Mouse (Mus musculus) MEL (cell line): ENCODE results near the gene BC016579.
A peak's percentile ranks its signal among the peaks of the same experiment; 100 is the strongest.

Source experiments
- GATA1 ChIP-seq: IDR thresholded peaks from 2 replicates; pipeline ENCODE4 v1.6.1; 2011; ENCODE audit warnings: low read depth, low read length, improper control_type of control experiment
- JUND ChIP-seq: IDR thresholded peaks from 2 replicates; pipeline ENCODE4 v1.6.1; 2011; ENCODE audit warnings: low read depth, mild to moderate bottlenecking, improper control_type of control experiment, low read length
- MXI1 ChIP-seq: IDR thresholded peaks from 2 replicates; pipeline ENCODE4 v1.6.1; 2011; ENCODE audit warnings: mild to moderate bottlenecking, low read depth, low read length, improper control_type of control experiment
- POLR2A ChIP-seq, 2 experiments: IDR thresholded peaks; 2 replicates each; pipeline ENCODE4 v1.6.1; 2011 to 2012; ENCODE audit warnings: low read length in 2 of 2, mild to moderate bottlenecking in 2 of 2, control low read depth in 1 of 2, improper control_type of control experiment in 1 of 2, low read depth in 1 of 2, moderate library complexity in 1 of 2; ENCODE audit not compliant: control insufficient read depth in 1 of 2, insufficient read depth in 1 of 2, poor library complexity in 1 of 2
- ZNF384 ChIP-seq: IDR thresholded peaks from 2 replicates; pipeline ENCODE4 v1.6.1; 2012; ENCODE audit warnings: low read depth, mild to moderate bottlenecking, inconsistent platforms, low read length, improper control_type of control experiment

DNA sequence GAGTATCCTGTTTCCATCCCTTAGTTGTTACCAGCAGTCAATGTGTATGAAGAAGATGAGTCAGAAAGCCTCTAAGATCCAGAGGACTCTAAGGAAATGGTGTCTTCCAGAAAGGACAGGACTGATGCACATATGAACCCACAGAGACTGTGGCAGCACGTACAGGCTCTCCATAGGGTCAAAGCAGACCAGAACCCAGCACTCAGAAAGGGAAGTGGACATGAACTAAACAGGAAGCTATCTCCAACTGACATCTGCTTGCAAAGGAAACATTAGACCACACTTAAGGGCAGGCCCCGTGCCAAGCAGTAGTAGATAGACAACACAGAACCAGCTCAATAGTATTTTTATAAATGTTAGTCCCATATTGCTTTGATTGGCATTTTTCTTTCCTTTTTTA, 12.3 kb upstream of the BC016579 start:
- TF ChIP-seq JUND (no peak), POLR2A (IDR thresholded peaks at IDR 0.05; ENCODE audit: control insufficient read depth in 1 of 2, insufficient read depth in 1 of 2, low read depth in 1 of 2, low read length in 2 of 2, poor library complexity in 1 of 2) (no peak), MXI1 (no peak), GATA1 (peak; percentile 77), ZNF384 (no peak)
